Comparison of ENCODE assay signal across 28 mouse cellular contexts in genomic region chr1:85856266-85856665, GRCm38 (mm10).
"Had no signal": no experiment of that assay in that cellular context is flagged by ENCODE, and none has a peak within 500 bp of the region (broad histone marks: within the 10 kb centered on the region; RNA-seq: fewer than 3 reads in every experiment).

No protein-coding gene starts in this region.

- H3K27ac ChIP-seq: limb, embryonic 10.5 days; limb, embryonic 12.5 days; limb, embryonic 13.5 days; limb, embryonic 15.5 days; liver, embryonic 12.5 days; liver, embryonic 13.5 days; liver, embryonic 14.5 days; liver, embryonic 15.5 days; lung, embryonic 15.5 days; macrophage; midbrain, embryonic 10.5 days; midbrain, embryonic 12.5 days; midbrain, embryonic 13.5 days; midbrain, embryonic 15.5 days; neural tube, embryonic 12.5 days had no signal

- H3K9ac ChIP-seq: limb, embryonic 12.5 days; limb, embryonic 13.5 days; limb, embryonic 15.5 days; liver, embryonic 12.5 days; liver, embryonic 13.5 days; liver, embryonic 14.5 days; liver, embryonic 15.5 days; liver, postnatal 0 days; lung, embryonic 14.5 days; lung, embryonic 15.5 days; midbrain, embryonic 12.5 days; midbrain, embryonic 13.5 days; midbrain, embryonic 15.5 days; neural tube, embryonic 12.5 days had no signal

- H3K27me3 ChIP-seq: limb, embryonic 12.5 days; limb, embryonic 13.5 days; limb, embryonic 15.5 days; liver, embryonic 12.5 days; liver, embryonic 13.5 days; liver, embryonic 15.5 days; lung, embryonic 15.5 days; megakaryocyte, embryonic 14.5 days; midbrain, embryonic 12.5 days; midbrain, embryonic 13.5 days; midbrain, embryonic 15.5 days; neural tube, embryonic 12.5 days had no signal

- H3K4me3 ChIP-seq: limb, embryonic 10.5 days; limb, embryonic 12.5 days; limb, embryonic 13.5 days; limb, embryonic 15.5 days; liver, embryonic 12.5 days; liver, embryonic 13.5 days; liver, embryonic 15.5 days; lung, embryonic 15.5 days; megakaryocyte, embryonic 14.5 days; midbrain, embryonic 10.5 days; midbrain, embryonic 12.5 days; midbrain, embryonic 13.5 days; midbrain, embryonic 15.5 days; myocyte; neural tube, embryonic 12.5 days had no signal

- H3K4me1 ChIP-seq: limb, embryonic 10.5 days; limb, embryonic 12.5 days; limb, embryonic 13.5 days; limb, embryonic 15.5 days; liver, embryonic 12.5 days; liver, embryonic 15.5 days; lung, embryonic 15.5 days; megakaryocyte, embryonic 14.5 days; midbrain, embryonic 10.5 days; midbrain, embryonic 12.5 days; midbrain, embryonic 13.5 days; midbrain, embryonic 15.5 days; neural tube, embryonic 12.5 days had no signal

- H3K36me3 ChIP-seq: midbrain, embryonic 15.5 days had no signal

- DNase-seq: left cerebral cortex, postnatal 4 days; liver; liver, embryonic 13.5 days; liver, postnatal 0 days; lung, adult 18-20 months; lung, adult 2 months; lung, embryonic 14.5 days; lung, postnatal 10 days; lung, postnatal 14 days; lung, postnatal 36 days; lung, postnatal 4 days; midbrain, embryonic 14.5 days had no signal

- H3K9me3 ChIP-seq: limb, embryonic 10.5 days; limb, embryonic 12.5 days; limb, embryonic 15.5 days; liver, embryonic 12.5 days; liver, embryonic 13.5 days; liver, embryonic 15.5 days; lung, embryonic 15.5 days; midbrain, embryonic 13.5 days; midbrain, embryonic 15.5 days had no signal
